Mouse (Mus musculus) gastrocnemius, adult 2 months (tissue): Measurements from ENCODE around the gene Gdf2. TPM values are rescaled to one million over a fixed set of nuclear protein-coding genes. Genes with fewer than 3 reads are reported as not detected.
A peak's percentile ranks its signal among the peaks of the same experiment; 100 is the strongest.

Experiments used
- DNase-seq: peaks from one replicate; pipeline ENCODE4 v3.0.0; 2022
- H3K27ac ChIP-seq: fragments of 200-600 bp; 2 replicates; pipeline ENCODE4 v1.8.1; 2022; ENCODE audit warnings: mild to moderate bottlenecking
- H3K4me3 ChIP-seq: fragments of 200-600 bp; 2 replicates; pipeline ENCODE4 v1.8.1; 2022; ENCODE audit warnings: mild to moderate bottlenecking, moderate library complexity
- CTCF ChIP-seq: fragments of 200-600 bp; IDR thresholded peaks from 2 replicates; pipeline ENCODE4 v1.8.1; 2022; ENCODE audit warnings: antibody characterized with exemption, mild to moderate bottlenecking, moderate library complexity
- intact Hi-C: fragments of 180-260 bp; cut with DNase I; formaldehyde crosslinking; loops from one replicate; pipeline ENCODE4 v1.15.1; 2025
- total RNA-seq, 2 experiments: library from RNA; stranded (reverse); gene quantifications; 2 replicates each; pipeline ENCODE4 v1.2.3; 2021

Gdf2 gene
- total RNA-seq, 2 experiments from 2014 or later, result not detected

DNA sequence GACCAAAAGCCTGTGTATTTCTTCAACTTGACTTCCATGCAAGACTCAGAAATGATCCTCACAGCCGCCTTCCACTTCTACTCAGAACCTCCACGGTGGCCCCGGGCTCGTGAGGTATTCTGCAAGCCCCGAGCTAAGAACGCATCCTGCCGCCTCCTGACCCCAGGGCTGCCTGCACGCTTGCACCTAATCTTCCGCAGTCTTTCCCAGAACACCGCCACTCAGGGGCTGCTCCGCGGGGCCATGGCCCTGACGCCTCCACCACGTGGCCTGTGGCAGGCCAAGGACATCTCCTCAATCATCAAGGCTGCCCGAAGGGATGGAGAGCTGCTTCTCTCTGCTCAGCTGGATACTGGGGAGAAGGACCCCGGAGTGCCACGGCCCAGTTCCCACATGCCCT, 9.0 kb upstream of the Gdf2 start:
- DNase-seq, result no peak
- TF ChIP-seq CTCF, result no peak
- no peak overlapping the region for H3K4me3 ChIP-seq
- intact Hi-C loops, result loop anchor here (2.0 to 5.0 kb wide), 2 partner anchors 237 to 260 kb away; no protein-coding TSS in a partner anchor
- no peak overlapping the region for H3K27ac ChIP-seq

DNA sequence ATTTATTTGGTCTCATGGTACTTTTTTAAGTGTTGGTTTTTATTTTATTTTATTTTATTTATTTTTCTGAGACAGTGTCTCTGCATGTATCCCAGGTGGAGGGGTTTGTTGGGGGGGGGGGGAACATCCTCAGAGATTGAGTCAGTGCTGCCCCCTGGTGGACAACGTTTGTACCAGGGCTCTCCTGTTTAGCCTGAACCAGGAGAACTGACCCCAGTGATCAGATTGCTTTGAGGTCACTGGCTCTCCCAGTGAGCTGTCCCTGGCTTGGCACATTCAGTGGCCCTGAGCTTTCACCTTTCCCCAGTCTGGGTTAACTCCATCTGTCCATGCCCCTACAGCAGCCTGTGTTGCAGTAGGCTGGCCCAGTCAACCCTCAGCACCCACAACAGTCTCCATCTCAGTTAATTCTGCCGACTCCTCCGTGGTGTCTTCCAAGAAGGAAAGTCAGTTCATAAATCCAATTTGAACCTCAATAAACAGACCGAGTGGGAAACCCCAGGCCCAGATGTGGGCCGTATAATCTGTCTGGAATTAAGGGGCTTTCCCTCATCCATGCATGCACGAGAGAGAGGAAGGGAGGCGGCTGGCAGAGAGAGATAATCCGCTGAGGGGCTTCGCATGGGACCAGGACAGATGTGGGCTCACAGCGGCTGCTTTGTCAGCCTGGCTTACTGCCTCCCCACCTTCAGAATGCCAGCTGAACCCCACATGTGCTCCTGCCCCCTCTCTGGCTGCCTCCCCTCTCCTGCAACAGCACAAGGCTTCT, 7.7 kb upstream of the Gdf2 start:
- intact Hi-C loops, result loop anchor here (2.0 to 5.0 kb wide), 2 partner anchors 238 to 261 kb away; no protein-coding TSS in a partner anchor
- H3K27ac ChIP-seq, result no peak overlapping the region
- peak; percentile 66 for TF ChIP-seq CTCF
- peak; percentile 80 for DNase-seq
- H3K4me3 ChIP-seq, result no peak overlapping the region

- no peak overlapping the region for H3K4me3 ChIP-seq
- peak; percentile 60 for TF ChIP-seq CTCF
- intact Hi-C loops, result loop anchor here (2.0 to 5.0 kb wide), 2 partner anchors 239 to 262 kb away; no protein-coding TSS in a partner anchor
- H3K27ac ChIP-seq, result no peak overlapping the region
- DNase-seq, result peak; percentile 40
These were observed 7.0 kb upstream of the Gdf2 start for GRCm38 (mm10) chr14:33933778-33934317.

- Histone ChIP-seq H3K4me3 (peak overlapping the region; percentile 38), H3K27ac (no peak overlapping the region)
- peak; percentile 63 for DNase-seq
- intact Hi-C loops, result no loop called here
- peak; percentile 75 for TF ChIP-seq CTCF
These were observed 1.7 kb upstream of the Gdf2 start for GRCm38 (mm10) chr14:33939117-33939516.

DNA sequence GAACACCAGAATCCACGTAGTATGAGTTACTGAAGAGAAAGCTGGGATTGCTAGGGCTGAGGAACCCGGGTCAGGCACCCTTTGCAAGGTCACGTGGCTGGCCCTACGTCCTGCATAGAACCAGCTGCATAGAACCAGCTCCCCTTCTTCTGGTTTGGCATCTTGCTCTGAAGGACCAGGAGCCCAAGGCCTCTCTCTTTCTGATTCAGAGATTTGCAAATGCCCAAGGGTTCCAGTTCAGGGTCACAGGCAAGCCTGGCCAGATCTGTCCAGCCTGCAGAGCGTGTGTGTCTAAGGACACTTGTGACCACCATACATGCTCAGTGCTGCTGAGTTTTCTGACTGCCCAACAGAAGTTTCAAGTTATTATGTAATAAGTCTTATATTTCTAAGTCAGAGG, 1.4 kb downstream of the Gdf2 start:
- no peak for DNase-seq
- Histone ChIP-seq H3K4me3 (no peak overlapping the region), H3K27ac (no peak overlapping the region)
- no peak for TF ChIP-seq CTCF
- intact Hi-C loops, result no loop called here

- DNase-seq, result no peak
- no peak overlapping the region for H3K27ac ChIP-seq
- no peak for TF ChIP-seq CTCF
- H3K4me3 ChIP-seq, result no peak overlapping the region
- intact Hi-C loops, result no loop called here
These were observed 5.3 kb downstream of the Gdf2 start for GRCm38 (mm10) chr14:33946125-33946524.

DNA sequence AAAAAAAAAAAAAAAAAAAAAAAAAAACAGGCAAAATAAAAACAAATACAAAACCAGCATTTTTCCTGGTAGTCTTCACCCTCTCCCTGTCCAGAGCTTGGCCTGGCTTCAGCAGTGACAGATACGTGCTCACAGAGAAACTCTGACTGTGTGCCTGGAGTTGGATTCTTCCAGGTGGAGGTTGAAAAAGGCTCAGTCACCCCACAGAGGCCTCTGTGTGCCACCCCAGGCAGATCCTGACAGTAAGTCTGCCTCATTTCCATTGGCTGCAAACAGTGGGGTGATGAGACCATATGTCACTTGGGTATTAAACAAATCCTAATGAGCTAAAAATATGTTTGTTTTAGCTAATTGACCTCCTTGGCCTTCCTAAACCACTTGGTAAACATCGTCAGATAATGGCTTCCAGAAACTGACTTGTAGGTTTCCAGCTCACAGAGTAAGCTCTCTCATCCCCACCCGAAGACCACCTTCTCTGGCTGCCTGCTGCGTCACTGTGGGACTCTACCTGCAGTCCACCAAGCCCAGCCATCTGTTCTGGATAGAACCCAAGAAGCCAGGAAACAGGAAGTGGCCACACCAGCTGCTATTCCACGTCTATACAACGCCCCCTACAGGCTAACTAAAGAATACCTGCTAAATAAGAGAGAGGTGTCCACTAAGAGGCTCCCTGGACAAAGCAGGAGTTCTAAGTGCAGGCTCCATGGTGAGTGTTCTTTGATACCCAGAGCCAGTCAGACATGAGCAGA, 11.6 kb downstream of the Gdf2 start:
- peak; percentile 3; the same call in 1 of the 2 replicates for TF ChIP-seq CTCF
- Histone ChIP-seq H3K4me3 (no peak overlapping the region), H3K27ac (no peak overlapping the region)
- no peak for DNase-seq
- intact Hi-C loops, result no loop called here

DNA sequence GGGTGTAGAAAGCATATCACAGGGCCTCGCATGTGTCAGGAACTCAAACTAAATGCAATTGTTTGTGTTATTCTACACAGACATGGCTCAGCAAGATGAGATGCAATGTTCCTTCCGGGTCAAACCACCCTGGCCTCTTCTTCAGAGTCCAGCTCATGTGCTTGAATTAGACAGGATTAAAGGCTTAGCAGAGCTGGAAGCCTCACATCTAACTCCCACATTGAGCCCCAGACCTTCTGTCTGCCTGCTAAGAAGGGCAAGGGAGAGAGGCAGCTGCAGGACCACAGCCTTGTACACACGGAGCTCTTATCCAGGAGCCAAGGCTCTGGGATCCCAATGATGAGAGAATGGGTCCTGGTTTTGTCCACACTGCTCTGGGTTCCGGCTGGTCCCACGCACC, 12.9 kb downstream of the Gdf2 start, which contains the start of gene Rbp3:
Gene Rbp3, plus strand, starts transcription at position 243 of the 400 bp plus-strand sequence.
- no peak for DNase-seq
- TF ChIP-seq CTCF, result no peak
- intact Hi-C loops, result no loop called here
- no peak within 1 kb of the TSS for H3K4me3 ChIP-seq
- H3K27ac ChIP-seq, result no peak within 1 kb of the TSS

GRCm38 (mm10) chr14:33956055-33956454, 15.2 kb downstream of the Gdf2 start:
- no peak overlapping the region for H3K4me3 ChIP-seq
- intact Hi-C loops, result no loop called here
- no peak overlapping the region for H3K27ac ChIP-seq
- no peak for DNase-seq
- no peak for TF ChIP-seq CTCF

GRCm38 (mm10) chr14:33958186-33958585, 17.3 kb downstream of the Gdf2 start:
- intact Hi-C loops, result no loop called here
- TF ChIP-seq CTCF, result no peak
- DNase-seq, result no peak
- Histone ChIP-seq H3K4me3 (no peak overlapping the region), H3K27ac (no peak overlapping the region)

DNA sequence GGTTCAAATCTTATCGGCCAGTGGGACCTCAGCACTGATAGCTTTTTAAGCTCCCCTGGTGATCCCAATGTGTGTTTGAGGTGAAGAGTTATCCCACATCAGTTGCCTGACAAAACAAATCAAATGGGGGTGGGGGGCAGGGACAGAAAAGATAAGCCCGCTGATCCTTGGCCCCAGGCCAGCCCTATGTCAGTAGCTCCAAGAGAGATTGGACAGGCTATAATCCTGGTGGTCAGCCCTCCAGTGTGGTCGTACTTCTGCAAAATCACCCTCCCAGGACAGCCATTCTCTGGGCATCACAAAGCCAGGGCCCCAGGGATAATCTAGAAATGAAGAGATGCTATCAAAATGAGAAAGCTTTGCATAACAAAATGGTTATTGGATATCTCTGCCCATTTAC, 18.0 kb downstream of the Gdf2 start:
- intact Hi-C loops, result no loop called here
- no peak overlapping the region for H3K27ac ChIP-seq
- no peak for DNase-seq
- no peak for TF ChIP-seq CTCF
- H3K4me3 ChIP-seq, result no peak overlapping the region

- Histone ChIP-seq H3K4me3 (no peak overlapping the region), H3K27ac (no peak overlapping the region)
- DNase-seq, result peak; percentile 37
- TF ChIP-seq CTCF, result peak; percentile 78
- intact Hi-C loops, result no loop called here
These were observed 18.5 kb downstream of the Gdf2 start for GRCm38 (mm10) chr14:33959341-33959740.

DNA sequence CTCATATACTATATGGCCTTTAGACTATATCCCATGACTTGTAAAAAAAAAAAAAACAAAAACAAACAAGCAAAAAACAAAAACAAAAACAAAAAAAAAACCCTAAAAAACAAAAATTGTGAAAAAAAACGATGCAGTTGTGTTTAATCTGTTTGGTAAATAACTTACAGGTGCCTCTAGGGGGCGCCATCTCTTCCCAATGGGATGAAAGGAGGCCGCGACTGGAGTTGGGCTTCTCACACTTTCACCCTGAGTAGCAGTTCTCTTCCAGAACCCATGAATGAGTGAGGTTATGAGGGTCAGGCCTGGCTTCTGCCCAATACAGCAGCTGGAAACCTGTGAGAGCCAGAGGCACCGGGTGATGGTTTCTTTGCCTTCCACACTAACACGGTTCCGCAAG, 24.8 kb downstream of the Gdf2 start:
- no peak for DNase-seq
- intact Hi-C loops, result no loop called here
- Histone ChIP-seq H3K27ac (no peak overlapping the region), H3K4me3 (no peak overlapping the region)
- peak; percentile 12; the same call in 1 of the 2 replicates for TF ChIP-seq CTCF
